Comparison of ENCODE assay signal across 1 mouse cellular context in the genomic region with DNA sequence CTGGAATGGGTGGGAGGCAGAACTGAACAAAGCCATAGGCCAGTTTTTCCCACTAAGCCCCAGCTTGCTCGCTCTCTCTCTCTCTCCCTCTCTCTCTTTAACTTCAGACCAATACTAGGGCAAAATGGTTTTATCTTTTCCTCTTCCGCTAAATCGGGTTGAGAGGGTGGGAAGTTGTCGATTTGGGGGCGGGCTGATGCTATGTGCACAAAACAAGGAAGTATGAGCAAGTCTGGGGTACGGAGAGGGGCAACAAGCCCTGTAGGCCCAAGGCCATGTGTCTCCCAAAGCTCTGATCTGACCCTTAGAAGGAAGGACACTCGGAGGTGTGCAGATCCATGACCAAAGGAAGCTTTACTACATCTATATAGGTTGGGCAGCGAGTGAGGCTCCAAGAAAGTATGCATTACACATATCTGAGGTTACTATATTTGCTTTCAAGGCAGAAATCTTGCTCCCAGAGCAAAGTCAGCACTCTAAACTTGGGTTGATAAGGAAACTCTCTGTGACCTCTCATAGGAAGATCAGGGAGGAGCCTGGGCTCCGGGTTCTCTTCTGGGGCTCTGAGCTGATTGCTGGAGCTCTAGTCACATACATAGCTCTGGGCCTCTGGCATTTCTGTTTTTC.
A peak's percentile ranks its signal among the peaks of the same experiment; 100 is the strongest.
TF ChIP-seq lines count a peak whose summit lies in the region.

No protein-coding gene starts in this region.

TF ChIP-seq in CH12.LX, 34 proteins besides CTCF, POLR2A, EP300 and RAD21 (continued from another document):
- no peak for TF ChIP-seq CHD2 (IDR thresholded peaks at IDR 0.05; ENCODE audit: low read length)
- TF ChIP-seq KAT2A (IDR thresholded peaks at IDR 0.05; ENCODE audit: insufficient replicate concordance, low read length): no peak
- TF ChIP-seq NELFE (IDR thresholded peaks at IDR 0.05; ENCODE audit: low read depth, low read length): 0 out of 2 replicates have a peak, but pooled peaks have one; percentile 23
- no peak for TF ChIP-seq USF1 (IDR thresholded peaks at IDR 0.05; ENCODE audit: low read depth, low read length)
- TF ChIP-seq CHD1 (IDR thresholded peaks at IDR 0.05; ENCODE audit: low read depth, low read length): no peak
- TF ChIP-seq HCFC1 (IDR thresholded peaks at IDR 0.05; ENCODE audit: low read depth, low read length): no peak
TF ChIP-seq in CH12.LX: peak in this region for 1.
